Mouse (Mus musculus): ENCODE measurements around the gene Arhgap28. TPM values are rescaled to one million over a fixed set of nuclear protein-coding genes. Genes with fewer than 3 reads are reported as not detected.

Gene Arhgap28
- polyA plus RNA-seq, 1 experiment, result 0.77 TPM

- no peak for TF ChIP-seq CTCF (IDR thresholded peaks at IDR 0.05; ENCODE audit: borderline replicate concordance, control insufficient read depth, extremely low read depth, insufficient read depth, low read length, poor library complexity)
- no peak for TF ChIP-seq POLR2A (IDR thresholded peaks at IDR 0.05; ENCODE audit: control insufficient read depth, extremely low read depth, insufficient read depth, low read length, poor library complexity)
- DNase-seq, result no peak
- Histone ChIP-seq H3K27me3 (ENCODE audit: control insufficient read depth, insufficient read depth, low read length) (no peaks in the 10 kb centered on the region), H3K27ac (ENCODE audit: control insufficient read depth, insufficient read depth, low read length) (no peak overlapping the region), H3K36me3 (ENCODE audit: control insufficient read depth, insufficient read depth, low read length) (no peaks in the 10 kb centered on the region), H3K4me1 (replicated peaks; ENCODE audit: control insufficient read depth, insufficient read depth, low read length) (no peaks in the 10 kb centered on the region; the same call in 1 of the 2 replicates), H3K4me3 (ENCODE audit: control insufficient read depth, insufficient read depth, low read length) (no peak overlapping the region)
- 95% methylated on average over 3 of the region's 3 CpGs for WGBS
Observed at GRCm38 (mm10) chr17:67980573-67980972, 23.3 kb downstream of the Arhgap28 start.

- H3K4me3 ChIP-seq (ENCODE audit: control insufficient read depth, insufficient read depth, low read length), result no peak overlapping the region
- WGBS, result 88% methylated on average over 5 of the region's 5 CpGs
- H3K27ac ChIP-seq (ENCODE audit: control insufficient read depth, insufficient read depth, low read length), result no peak overlapping the region
Observed at GRCm38 (mm10) chr17:67979248-67979647, 24.7 kb downstream of the Arhgap28 start.

GRCm38 (mm10) chr17:67978786-67979185 lies 25.1 kb downstream of the Arhgap28 start:
- Histone ChIP-seq H3K4me1 (replicated peaks; ENCODE audit: control insufficient read depth, insufficient read depth, low read length) (no peaks in the 10 kb centered on the region; the same call in 1 of the 2 replicates), H3K27ac (ENCODE audit: control insufficient read depth, insufficient read depth, low read length) (no peak overlapping the region), H3K4me3 (ENCODE audit: control insufficient read depth, insufficient read depth, low read length) (no peak overlapping the region), H3K27me3 (ENCODE audit: control insufficient read depth, insufficient read depth, low read length) (no peaks in the 10 kb centered on the region), H3K36me3 (ENCODE audit: control insufficient read depth, insufficient read depth, low read length) (no peaks in the 10 kb centered on the region)
- TF ChIP-seq POLR2A (IDR thresholded peaks at IDR 0.05; ENCODE audit: control insufficient read depth, extremely low read depth, insufficient read depth, low read length, poor library complexity), result no peak
- no peak for TF ChIP-seq CTCF (IDR thresholded peaks at IDR 0.05; ENCODE audit: borderline replicate concordance, control insufficient read depth, extremely low read depth, insufficient read depth, low read length, poor library complexity)
- no peak for DNase-seq
- WGBS, result 83% methylated on average over 3 of the region's 3 CpGs

More at GRCm38 (mm10) chr17:67979248-67979647, 24.7 kb downstream of the Arhgap28 start:
- H3K36me3 ChIP-seq (ENCODE audit: control insufficient read depth, insufficient read depth, low read length), result no peaks in the 10 kb centered on the region
- H3K4me1 ChIP-seq (replicated peaks; ENCODE audit: control insufficient read depth, insufficient read depth, low read length), result no peaks in the 10 kb centered on the region; the same call in 1 of the 2 replicates
- no peaks in the 10 kb centered on the region for H3K27me3 ChIP-seq (ENCODE audit: control insufficient read depth, insufficient read depth, low read length)
- no peak for DNase-seq
- TF ChIP-seq CTCF (IDR thresholded peaks at IDR 0.05; ENCODE audit: borderline replicate concordance, control insufficient read depth, extremely low read depth, insufficient read depth, low read length, poor library complexity) (no peak), POLR2A (IDR thresholded peaks at IDR 0.05; ENCODE audit: control insufficient read depth, extremely low read depth, insufficient read depth, low read length, poor library complexity) (no peak)

- 82% methylated on average over 2 of the region's 2 CpGs for WGBS
- Histone ChIP-seq H3K27ac (ENCODE audit: control insufficient read depth, insufficient read depth, low read length) (no peak overlapping the region), H3K4me1 (replicated peaks; ENCODE audit: control insufficient read depth, insufficient read depth, low read length) (no peaks in the 10 kb centered on the region; the same call in 1 of the 2 replicates), H3K36me3 (ENCODE audit: control insufficient read depth, insufficient read depth, low read length) (no peaks in the 10 kb centered on the region), H3K27me3 (ENCODE audit: control insufficient read depth, insufficient read depth, low read length) (no peaks in the 10 kb centered on the region), H3K4me3 (ENCODE audit: control insufficient read depth, insufficient read depth, low read length) (no peak overlapping the region)
- TF ChIP-seq POLR2A (IDR thresholded peaks at IDR 0.05; ENCODE audit: control insufficient read depth, extremely low read depth, insufficient read depth, low read length, poor library complexity) (no peak), CTCF (IDR thresholded peaks at IDR 0.05; ENCODE audit: borderline replicate concordance, control insufficient read depth, extremely low read depth, insufficient read depth, low read length, poor library complexity) (no peak)
- no peak for DNase-seq
Observed at GRCm38 (mm10) chr17:67976465-67976864, 27.5 kb downstream of the Arhgap28 start.

GRCm38 (mm10) chr17:67976027-67976426 lies 27.9 kb downstream of the Arhgap28 start:
- no peaks in the 10 kb centered on the region for H3K36me3 ChIP-seq (ENCODE audit: control insufficient read depth, insufficient read depth, low read length)
- DNase-seq, result no peak
- H3K27ac ChIP-seq (ENCODE audit: control insufficient read depth, insufficient read depth, low read length), result no peak overlapping the region
- H3K4me1 ChIP-seq (replicated peaks; ENCODE audit: control insufficient read depth, insufficient read depth, low read length), result no peaks in the 10 kb centered on the region; the same call in 1 of the 2 replicates
- H3K4me3 ChIP-seq (ENCODE audit: control insufficient read depth, insufficient read depth, low read length), result no peak overlapping the region
- TF ChIP-seq CTCF (IDR thresholded peaks at IDR 0.05; ENCODE audit: borderline replicate concordance, control insufficient read depth, extremely low read depth, insufficient read depth, low read length, poor library complexity), result no peak
- no peak for TF ChIP-seq POLR2A (IDR thresholded peaks at IDR 0.05; ENCODE audit: control insufficient read depth, extremely low read depth, insufficient read depth, low read length, poor library complexity)
- H3K27me3 ChIP-seq (ENCODE audit: control insufficient read depth, insufficient read depth, low read length), result no peaks in the 10 kb centered on the region

- 71% methylated on average over 2 of the region's 2 CpGs for WGBS
- no peaks in the 10 kb centered on the region for H3K36me3 ChIP-seq (ENCODE audit: control insufficient read depth, insufficient read depth, low read length)
- no peak for DNase-seq
- H3K27me3 ChIP-seq (ENCODE audit: control insufficient read depth, insufficient read depth, low read length), result no peaks in the 10 kb centered on the region
- no peak overlapping the region for H3K4me3 ChIP-seq (ENCODE audit: control insufficient read depth, insufficient read depth, low read length)
- H3K27ac ChIP-seq (ENCODE audit: control insufficient read depth, insufficient read depth, low read length), result no peak overlapping the region
- no peaks in the 10 kb centered on the region; the same call in 1 of the 2 replicates for H3K4me1 ChIP-seq (replicated peaks; ENCODE audit: control insufficient read depth, insufficient read depth, low read length)
- TF ChIP-seq CTCF (IDR thresholded peaks at IDR 0.05; ENCODE audit: borderline replicate concordance, control insufficient read depth, extremely low read depth, insufficient read depth, low read length, poor library complexity) (no peak), POLR2A (IDR thresholded peaks at IDR 0.05; ENCODE audit: control insufficient read depth, extremely low read depth, insufficient read depth, low read length, poor library complexity) (no peak)
Observed at GRCm38 (mm10) chr17:67974679-67975078, 29.2 kb downstream of the Arhgap28 start.

Measured in thymus, adult 2 months (tissue).